ENCODE assay signal across 8 mouse cellular contexts in the genomic region with DNA sequence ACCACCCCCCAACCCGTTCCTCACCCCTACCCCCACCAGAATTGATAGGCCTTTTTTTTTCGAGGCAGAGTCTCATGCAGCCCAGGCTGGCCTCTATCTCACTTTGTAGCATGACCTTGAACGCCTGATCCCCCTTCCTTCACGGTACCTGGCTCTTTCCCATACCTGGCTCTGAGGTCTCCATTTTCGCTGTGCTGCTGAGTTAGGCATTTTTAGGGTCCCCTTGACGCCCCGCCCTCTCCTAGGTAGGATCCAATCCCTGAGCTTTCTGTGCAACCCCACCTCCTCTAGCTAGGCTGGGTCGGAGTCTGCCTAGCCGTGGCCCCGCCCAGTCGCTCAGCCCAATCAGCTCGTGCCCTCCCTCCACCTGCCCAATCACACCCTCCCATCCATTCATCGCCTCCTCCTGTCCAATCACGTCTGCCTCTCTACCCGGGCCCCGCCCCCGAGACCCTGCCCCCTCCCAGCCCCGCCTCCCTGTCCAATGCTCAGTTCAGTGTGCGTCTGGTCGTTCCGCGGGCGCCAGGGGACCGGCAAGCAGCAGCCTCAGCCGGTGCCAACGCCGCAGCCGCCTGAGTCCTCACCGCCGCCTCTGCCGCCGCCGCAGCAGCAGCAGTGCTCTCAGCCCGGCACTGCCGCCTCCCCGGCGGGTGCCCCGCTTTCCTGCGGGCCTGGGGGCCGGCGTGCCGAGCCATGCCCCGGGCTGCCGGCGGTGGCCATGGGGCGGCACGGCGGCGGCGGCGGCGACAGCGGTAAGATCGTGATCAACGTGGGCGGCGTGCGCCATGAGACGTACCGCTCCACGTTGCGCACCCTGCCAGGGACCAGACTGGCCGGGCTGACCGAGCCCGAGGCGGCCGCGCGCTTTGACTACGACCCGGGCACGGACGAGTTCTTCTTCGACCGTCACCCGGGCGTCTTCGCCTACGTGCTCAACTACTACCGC. TPM values are rescaled to one million over a fixed set of nuclear protein-coding genes. Genes with fewer than 3 reads are reported as not detected.
DNase-seq lines count a peak whose midpoint lies in the region; ATAC-seq and TF ChIP-seq lines count a peak whose summit lies in the region.

A gene (plus strand): TSS at position 263 of the 946 bp plus-strand sequence.

- peak within 1 kb of the TSS; percentile 79 for H3K27ac ChIP-seq in hindbrain, embryonic 12.5 days
- H3K27ac ChIP-seq in lung, embryonic 16.5 days (ENCODE audit: low read length) = peak within 1 kb of the TSS; percentile 31; the same call in 1 of the 2 replicates

- in situ Hi-C loops in Patski (cut with MboI; ENCODE audit: low pct_unique_long_range_greater_than_20kb) = no loop called here

- peaks cover 24% of the 10 kb centered on the region for H3K27me3 ChIP-seq in Patski
- H3K27me3 ChIP-seq in hindbrain, embryonic 12.5 days = peaks cover 49% of the 10 kb centered on the region
- peaks cover 60% of the 10 kb centered on the region for H3K27me3 ChIP-seq in lung, embryonic 16.5 days (ENCODE audit: control insufficient read depth, insufficient read depth, low read depth, low read length)

- ATAC-seq in Patski = peak; percentile 49
- ATAC-seq in hindbrain, embryonic 12.5 days (ENCODE audit: low FRiP score) = peak; percentile 91
- peak; percentile 94 for ATAC-seq in lung, embryonic 16.5 days (ENCODE audit: low read depth)

- H3K4me3 ChIP-seq in hindbrain, embryonic 12.5 days = peak within 1 kb of the TSS; percentile 73
- peak within 1 kb of the TSS; percentile 62 for H3K4me3 ChIP-seq in lung, embryonic 16.5 days (ENCODE audit: low read length)

- no peak for TF ChIP-seq CTCF in Patski (IDR thresholded peaks at IDR 0.05)

- no peaks in the 10 kb centered on the region for H3K36me3 ChIP-seq in hindbrain, embryonic 12.5 days
- no peaks in the 10 kb centered on the region for H3K36me3 ChIP-seq in lung, embryonic 16.5 days (ENCODE audit: control insufficient read depth, insufficient read depth, low read length)

- H3K4me1 ChIP-seq in hindbrain, embryonic 12.5 days = peaks cover 65% of the 10 kb centered on the region
- H3K4me1 ChIP-seq in lung, embryonic 16.5 days (replicated peaks; ENCODE audit: control insufficient read depth, insufficient read depth, low read length) = peaks cover 39% of the 10 kb centered on the region

- peak within 1 kb of the TSS; percentile 81 for H3K9ac ChIP-seq in hindbrain, embryonic 12.5 days
- H3K9ac ChIP-seq in lung, embryonic 16.5 days (ENCODE audit: low read length) = peak within 1 kb of the TSS; percentile 66

- peak within 1 kb of the TSS; percentile 98 for H3K4me2 ChIP-seq in hindbrain, embryonic 12.5 days (replicated peaks)
- peak within 1 kb of the TSS; percentile 99 for H3K4me2 ChIP-seq in lung, embryonic 16.5 days (ENCODE audit: low read depth, low read length)

- DNase-seq in Patski (ENCODE audit: low read depth, low spot score) = no peak
- DNase-seq in cerebellum, postnatal 25 days = peak; percentile 97 to 98
- peak; percentile 91 to 94 for DNase-seq in frontal cortex, postnatal 14 days (ENCODE audit: low spot score in 2 of 2)
- DNase-seq in layer of hippocampus, postnatal 10 days (ENCODE audit: low spot score in 2 of 2) = peak; percentile 86 to 92
- peak; percentile 80 for DNase-seq in ovary, adult 18-20 months (ENCODE audit: low spot score)
- DNase-seq in thymus, adult 18-20 months = peak; percentile 58 to 70

- POLR2A ChIA-PET in Patski (lab: Charles Lee) = no interaction called here

- CTCF ChIA-PET in Patski (lab: Charles Lee) = no interaction called here

- H3K9me3 ChIP-seq in hindbrain, embryonic 12.5 days (replicated peaks) = no peaks in the 10 kb centered on the region
- no peaks in the 10 kb centered on the region for H3K9me3 ChIP-seq in lung, embryonic 16.5 days (ENCODE audit: control insufficient read depth, low read length)

- under 1% methylated on average over 80 of the region's 80 CpGs for WGBS in hindbrain, embryonic 12.5 days
- under 1% methylated on average over 67 of the region's 80 CpGs for WGBS in lung, embryonic 16.5 days

RNA-seq across cellular contexts. Expression of the gene that starts here (rescaled TPM):
- polyA plus RNA-seq in Patski (2021) = 0.18 TPM
- polyA plus RNA-seq in hindbrain, embryonic 12.5 days (2016; fragmentation: Nextera tagmentation; extraction: Ambion mirVana) = 3.4 and 3.8 TPM in 2 replicates
- 100 to 1,000 TPM in 1 of 2 experiments, 10 to 100 TPM in 1; 93.0 to 106 TPM for total RNA-seq in layer of hippocampus, postnatal 10 days (2021)
- polyA plus RNA-seq in lung, embryonic 16.5 days (2015; fragmentation: Nextera tagmentation; extraction: Ambion mirVana) = 1.5 and 2.1 TPM in 2 replicates

Comparison
In these comparisons a context has a peak if more than half of its experiments do, and no peak if none do; other contexts are left out.
1. Peak in ATAC-seq in Patski; RNA of the gene not detected or under 1 TPM.